9 mouse cellular contexts compared by ENCODE assay signal in genomic region chr4:83224242-83224641, GRCm38 (mm10).
DNase-seq lines count a peak whose midpoint lies in the region.
"Had no signal": no experiment of that assay in that cellular context is flagged by ENCODE, and none has a peak within 500 bp of the region (broad histone marks: within the 10 kb centered on the region; RNA-seq: fewer than 3 reads in every experiment).

No protein-coding gene starts in this region.

- peak; percentile 16 for DNase-seq in kidney, adult 9 months
- DNase-seq in kidney, postnatal 14 days: no peak
- DNase-seq in CD4-positive, CD25-positive, alpha-beta regulatory T cell, adult 2 months (ENCODE audit: low read depth, low spot score): peak; percentile 47
- DNase-seq in NIH3T3 (ENCODE audit: low read depth): peak; percentile 42
- DNase-seq in induced T-regulatory cell, adult 2 months (ENCODE audit: low read depth): peak; percentile 61
- no peak for DNase-seq in urinary bladder, postnatal 36 days (ENCODE audit: low spot score in 2 of 2)
- DNase-seq in B cell, adult 2 months: no peak
- DNase-seq: cerebellum, adult 2 months; liver, embryonic 13.5 days had no signal

Comparison
In these comparisons a context has a peak if more than half of its experiments do, and no peak if none do; other contexts are left out.
1. DNase-seq: peak in kidney, adult 9 months (single experiment), CD4-positive, CD25-positive, alpha-beta regulatory T cell, adult 2 months (single experiment), NIH3T3 (single experiment) and induced T-regulatory cell, adult 2 months (single experiment); none in kidney, postnatal 14 days (single experiment), urinary bladder, postnatal 36 days (0 of 2) and B cell, adult 2 months (0 of 2).